Mouse (Mus musculus): ENCODE measurements around the gene Sult5a1.

The Sult5a1 gene

GRCm38 (mm10) chr8:123101735-123102685 is 56.1 kb downstream of the Sult5a1 start, which contains the start of gene Rpl13:
Gene Rpl13 (plus strand): TSS chr8:123102350.
- DNase-seq (ENCODE audit: low read depth, low spot score) = peak; percentile 98

GRCm38 (mm10) chr8:123101244-123101643 is 56.9 kb downstream of the Sult5a1 start:
- DNase-seq (ENCODE audit: low read depth, low spot score) = no peak

- no peak for DNase-seq (ENCODE audit: low read depth, low spot score)
Observed at GRCm38 (mm10) chr8:123100288-123100687, 57.8 kb downstream of the Sult5a1 start.

- peak; percentile 75 for DNase-seq (ENCODE audit: low read depth, low spot score)
Observed at GRCm38 (mm10) chr8:123097786-123098584, 60.1 kb downstream of the Sult5a1 start.

GRCm38 (mm10) chr8:123097216-123097615 is 60.9 kb downstream of the Sult5a1 start:
- DNase-seq (ENCODE audit: low read depth, low spot score) = peak; percentile 49

Data from brain, adult 2 months (tissue).